ENCODE assay signal across 7 mouse cellular contexts in genomic region chr19:10904927-10905727, GRCm38 (mm10). TPM values are rescaled to one million over a fixed set of nuclear protein-coding genes. Genes with fewer than 3 reads are reported as not detected.
DNase-seq lines count a peak whose midpoint lies in the region; ATAC-seq and TF ChIP-seq lines count a peak whose summit lies in the region.

No protein-coding gene starts in this region.

- no peak overlapping the region for H3K4me3 ChIP-seq in intestine, embryonic 16.5 days (ENCODE audit: low read length)
- no peak overlapping the region for H3K4me3 ChIP-seq in myocyte

- peak overlapping the region; percentile 25; the same call in 1 of the 2 replicates for H3K4me2 ChIP-seq in intestine, embryonic 16.5 days (ENCODE audit: low read depth, low read length)
- peak overlapping the region; percentile 42 for H3K4me2 ChIP-seq in myocyte (ENCODE audit: low read depth)

- H3K4me1 ChIP-seq in intestine, embryonic 16.5 days (ENCODE audit: control insufficient read depth, insufficient read depth, low read length) = peaks cover 26% of the 10 kb centered on the region

- H3K79me2 ChIP-seq in myocyte (ENCODE audit: control insufficient read depth, insufficient read depth) = no peaks in the 10 kb centered on the region

- no peaks in the 10 kb centered on the region for H3K9me3 ChIP-seq in intestine, embryonic 16.5 days (ENCODE audit: control insufficient read depth, low read length)

- H3K36me3 ChIP-seq in intestine, embryonic 16.5 days (ENCODE audit: control insufficient read depth, insufficient read depth, low read length) = peaks cover 32% of the 10 kb centered on the region; the same call in 1 of the 2 replicates
- H3K36me3 ChIP-seq in myocyte (ENCODE audit: control insufficient read depth, insufficient read depth) = peaks cover 49% of the 10 kb centered on the region

- no peak overlapping the region for H3ac ChIP-seq in myocyte (ENCODE audit: control insufficient read depth, insufficient read length)

- WGBS in intestine, embryonic 16.5 days = 33% methylated on average over 7 of the region's 7 CpGs

- H3K9ac ChIP-seq in intestine, embryonic 16.5 days (ENCODE audit: low read depth, low read length) = peak overlapping the region; percentile 46

- intact Hi-C loops in gastrocnemius, postnatal 14 days (cut with DNase I; ENCODE audit: low total_unique reads) = no loop called here
- intact Hi-C loops in left cerebral cortex, postnatal 14 days (cut with DNase I) = loop anchor here (5.0 kb wide), 1 partner anchor 42 kb away; the partner anchor contains the start of gene Ccdc86

- ATAC-seq in intestine, embryonic 16.5 days = peak; percentile 77
- ATAC-seq in megakaryocyte-erythroid progenitor cell, adult 5-6 weeks (replicated peaks; ENCODE audit: low FRiP score, low TSS enrichment, poor library complexity, severe bottlenecking) = no peak

- H3K27ac ChIP-seq in intestine, embryonic 16.5 days (ENCODE audit: low read length) = peak overlapping the region; percentile 93

- peak; percentile 63 for DNase-seq in Muller cell, postnatal 12 days (ENCODE audit: inconsistent ontology term)
- DNase-seq in adrenal gland, adult (ENCODE audit: inconsistent age in 2 of 2, low spot score in 1 of 2) = peak; percentile 87 to 95
- DNase-seq in gastrocnemius, postnatal 14 days = peak; percentile 83
- DNase-seq in left cerebral cortex, postnatal 14 days (ENCODE audit: low spot score in 2 of 2) = peak; percentile 58 to 78

- no peaks in the 10 kb centered on the region for H3K27me3 ChIP-seq in intestine, embryonic 16.5 days (replicated peaks; ENCODE audit: control insufficient read depth, insufficient read depth, low read length)
- no peaks in the 10 kb centered on the region for H3K27me3 ChIP-seq in myocyte (ENCODE audit: control insufficient read depth, insufficient read depth, insufficient read length)

- no peak for TF ChIP-seq POLR2A in myocyte (IDR thresholded peaks at IDR 0.05; ENCODE audit: insufficient read length, low read depth)

TF ChIP-seq in myocyte, 11 proteins besides CTCF, POLR2A, EP300 and RAD21:
- no peak for TF ChIP-seq MAX (IDR thresholded peaks at IDR 0.05; ENCODE audit: low read depth)
- TF ChIP-seq MYOG (IDR thresholded peaks at IDR 0.05; ENCODE audit: control insufficient read depth in 1 of 3, insufficient read depth in 1 of 3, insufficient read length in 2 of 3, low read depth in 2 of 3) = peak in 2 of 3 experiments; percentile 68 to 71
- TF ChIP-seq MYOD1 (IDR thresholded peaks at IDR 0.05; ENCODE audit: control insufficient read depth in 1 of 3, insufficient read length in 2 of 3, low read depth in 2 of 3) = peak; percentile 45 to 62 (median 58)
- TF ChIP-seq POLR2AphosphoS2 (IDR thresholded peaks at IDR 0.05; ENCODE audit: insufficient read length, low read depth) = no peak
- TF ChIP-seq TCF3 (IDR thresholded peaks at IDR 0.05; ENCODE audit: insufficient read length, low read depth) = no peak
- peak; percentile 42 for TF ChIP-seq TCF12 (IDR thresholded peaks at IDR 0.05; ENCODE audit: insufficient read depth, poor library complexity, severe bottlenecking)
- TF ChIP-seq E2F4 (IDR thresholded peaks at IDR 0.05; ENCODE audit: insufficient read depth) = no peak
- TF ChIP-seq USF1 (IDR thresholded peaks at IDR 0.05; ENCODE audit: low read depth) = no peak
TF ChIP-seq in myocyte: peak in this region for 3.

RNA-seq across cellular contexts. Expression of gene Prpf19, which starts 10.1 kb away (rescaled TPM):
- 100 to 1,000 TPM; 192 to 194 TPM for total RNA-seq in gastrocnemius, postnatal 14 days (2021)
- 32.1 and 35.0 TPM in 2 replicates for polyA plus RNA-seq in intestine, embryonic 16.5 days (2015; fragmentation: Nextera tagmentation; extraction: Ambion mirVana)
- total RNA-seq in left cerebral cortex, postnatal 14 days (2021) = 100 to 1,000 TPM; 185 to 190 TPM
- 222 TPM for polyA plus RNA-seq in myocyte (2012; fragmentation: generic; extraction: Trizol)
- total RNA-seq in megakaryocyte-erythroid progenitor cell, adult 5-6 weeks (2014; fragmentation: Nextera tagmentation) = 148 and 173 TPM in 2 replicates
- total RNA-seq in megakaryocyte-erythroid progenitor cell, adult 5-6 weeks (2017) = 145 and 393 TPM in 2 replicates

RNA-seq across cellular contexts. Expression of gene Zp1, which starts 15.3 kb away (rescaled TPM):
- under 1 TPM in 1 of 2 experiments, not detected in 1; 0.51 TPM for total RNA-seq in gastrocnemius, postnatal 14 days (2021)
- polyA plus RNA-seq in intestine, embryonic 16.5 days (2015; fragmentation: Nextera tagmentation; extraction: Ambion mirVana) = not detected in 2 replicates
- total RNA-seq in left cerebral cortex, postnatal 14 days (2021) = not detected
- polyA plus RNA-seq in myocyte (2012; fragmentation: generic; extraction: Trizol) = 0.05 TPM
- total RNA-seq in megakaryocyte-erythroid progenitor cell, adult 5-6 weeks (2014; fragmentation: Nextera tagmentation) = not detected in 2 replicates
- not detected in 2 replicates for total RNA-seq in megakaryocyte-erythroid progenitor cell, adult 5-6 weeks (2017)

RNA-seq across cellular contexts. Expression of gene Tmem109, which starts 23.3 kb away (rescaled TPM):
- 100 to 1,000 TPM; 193 to 196 TPM for total RNA-seq in gastrocnemius, postnatal 14 days (2021)
- polyA plus RNA-seq in intestine, embryonic 16.5 days (2015; fragmentation: Nextera tagmentation; extraction: Ambion mirVana) = 72.8 and 78.7 TPM in 2 replicates
- total RNA-seq in left cerebral cortex, postnatal 14 days (2021) = 10 to 100 TPM; 41.0 to 48.8 TPM
- 223 TPM for polyA plus RNA-seq in myocyte (2012; fragmentation: generic; extraction: Trizol)
- 23.4 and 41.0 TPM in 2 replicates for total RNA-seq in megakaryocyte-erythroid progenitor cell, adult 5-6 weeks (2014; fragmentation: Nextera tagmentation)
- 11.1 and 21.7 TPM in 2 replicates for total RNA-seq in megakaryocyte-erythroid progenitor cell, adult 5-6 weeks (2017)

RNA-seq across cellular contexts. Expression of gene Ptgdr2, which starts 31.8 kb away (rescaled TPM):
- under 1 TPM in 1 of 2 experiments, not detected in 1; 0.08 TPM for total RNA-seq in gastrocnemius, postnatal 14 days (2021)
- polyA plus RNA-seq in intestine, embryonic 16.5 days (2015; fragmentation: Nextera tagmentation; extraction: Ambion mirVana) = 0.05 and 0.11 TPM in 2 replicates
- total RNA-seq in left cerebral cortex, postnatal 14 days (2021) = under 1 TPM; 0.32 to 0.33 TPM
- polyA plus RNA-seq in myocyte (2012; fragmentation: generic; extraction: Trizol) = 0.10 TPM
- not detected in 2 replicates for total RNA-seq in megakaryocyte-erythroid progenitor cell, adult 5-6 weeks (2014; fragmentation: Nextera tagmentation)
- total RNA-seq in megakaryocyte-erythroid progenitor cell, adult 5-6 weeks (2017) = not detected in 2 replicates

RNA-seq across cellular contexts. Expression of gene Tmem132a, which starts 35.4 kb away (rescaled TPM):
- 10 to 100 TPM; 12.9 to 17.3 TPM for total RNA-seq in gastrocnemius, postnatal 14 days (2021)
- polyA plus RNA-seq in intestine, embryonic 16.5 days (2015; fragmentation: Nextera tagmentation; extraction: Ambion mirVana) = 29.9 and 32.3 TPM in 2 replicates
- total RNA-seq in left cerebral cortex, postnatal 14 days (2021) = 100 to 1,000 TPM; 344 to 360 TPM
- 118 TPM for polyA plus RNA-seq in myocyte (2012; fragmentation: generic; extraction: Trizol)
- 0.10 and 2.4 TPM in 2 replicates for total RNA-seq in megakaryocyte-erythroid progenitor cell, adult 5-6 weeks (2014; fragmentation: Nextera tagmentation)
- total RNA-seq in megakaryocyte-erythroid progenitor cell, adult 5-6 weeks (2017) = 0.23 and 0.56 TPM in 2 replicates
